Mouse (Mus musculus): ENCODE data around the gene Sh3gl3. TPM values are rescaled to one million over a fixed set of nuclear protein-coding genes. Genes with fewer than 3 reads are reported as not detected.

Sh3gl3 gene
- polyA plus RNA-seq, 1 experiment from 2014 or later, result 69.4 TPM

GRCm38 (mm10) chr7:82233201-82233600 lies 59.6 kb downstream of the Sh3gl3 start:
- H3K9me3 ChIP-seq (ENCODE audit: control insufficient read depth, low read length), result no peaks in the 10 kb centered on the region
- no peak for ATAC-seq
- WGBS, result 67% methylated on average over 7 of the region's 7 CpGs
- H3K9ac ChIP-seq (ENCODE audit: low read depth, low read length), result no peak overlapping the region
- H3K4me3 ChIP-seq (ENCODE audit: low read length), result no peak overlapping the region
- peaks cover 6% of the 10 kb centered on the region; the same call in 1 of the 2 replicates for H3K4me1 ChIP-seq (ENCODE audit: control insufficient read depth, insufficient read depth, low read depth, low read length)
- no peaks in the 10 kb centered on the region for H3K27me3 ChIP-seq (replicated peaks; ENCODE audit: control insufficient read depth, insufficient read depth, low read length)
- no peak overlapping the region for H3K4me2 ChIP-seq (ENCODE audit: low read length)
- H3K27ac ChIP-seq (ENCODE audit: low read depth, low read length), result no peak overlapping the region
- H3K36me3 ChIP-seq (ENCODE audit: control insufficient read depth, insufficient read depth, low read length), result no peaks in the 10 kb centered on the region

DNA sequence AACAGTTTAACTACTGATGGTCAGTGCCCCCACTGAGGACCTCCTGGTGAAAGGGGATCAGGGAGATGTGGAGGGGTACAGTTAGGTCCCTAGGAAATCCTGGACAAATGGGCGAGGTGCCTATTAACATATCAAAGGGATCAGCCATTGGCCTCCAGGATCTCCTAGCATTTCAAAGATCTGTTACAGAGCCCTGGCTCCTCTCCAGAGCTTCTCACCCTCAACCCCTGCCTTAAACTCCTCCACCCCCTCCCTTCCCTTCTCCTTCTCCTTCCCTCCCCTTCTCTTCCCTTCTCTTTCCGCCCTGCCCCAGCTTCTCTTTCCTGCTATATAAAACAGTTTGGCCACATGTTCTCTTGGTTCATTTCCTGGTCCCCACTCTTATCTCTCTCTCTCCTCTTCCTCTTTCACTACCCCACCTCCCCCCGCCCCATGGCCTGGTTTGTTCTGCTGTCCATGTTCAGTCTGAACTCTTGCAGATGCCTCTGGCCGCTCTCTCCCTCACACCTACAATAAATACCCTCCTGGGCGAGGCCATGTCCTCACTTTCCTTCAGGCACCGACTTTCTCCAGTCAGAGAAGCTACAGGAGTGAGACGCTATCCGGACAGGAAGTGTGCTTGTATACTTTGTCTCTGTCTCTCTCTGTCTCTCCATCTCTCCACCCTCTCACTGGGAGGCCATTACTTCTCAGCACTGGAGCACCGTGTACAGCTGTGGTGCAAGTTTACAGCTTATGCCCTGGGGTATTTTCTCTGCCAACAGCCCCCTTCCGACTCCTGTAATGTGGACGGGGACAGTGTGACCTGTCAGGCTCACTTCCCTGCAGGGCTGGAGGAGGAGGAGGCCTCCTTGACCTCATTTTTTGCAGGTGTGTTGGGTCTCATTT lies 60.6 kb downstream of the Sh3gl3 start:
- no peak overlapping the region for H3K4me3 ChIP-seq (ENCODE audit: low read length)
- no peaks in the 10 kb centered on the region for H3K36me3 ChIP-seq (ENCODE audit: control insufficient read depth, insufficient read depth, low read length)
- H3K4me2 ChIP-seq (ENCODE audit: low read length), result no peak overlapping the region
- no peak for ATAC-seq
- H3K4me1 ChIP-seq (ENCODE audit: control insufficient read depth, insufficient read depth, low read depth, low read length), result peaks cover 6% of the 10 kb centered on the region; the same call in 1 of the 2 replicates
- no peaks in the 10 kb centered on the region for H3K9me3 ChIP-seq (ENCODE audit: control insufficient read depth, low read length)
- no peak overlapping the region for H3K27ac ChIP-seq (ENCODE audit: low read depth, low read length)
- 46% methylated on average over 11 of the region's 11 CpGs for WGBS
- no peak overlapping the region for H3K9ac ChIP-seq (ENCODE audit: low read depth, low read length)
- H3K27me3 ChIP-seq (replicated peaks; ENCODE audit: control insufficient read depth, insufficient read depth, low read length), result no peaks in the 10 kb centered on the region

GRCm38 (mm10) chr7:82234898-82235290 lies 61.3 kb downstream of the Sh3gl3 start:
- no peak overlapping the region for H3K27ac ChIP-seq (ENCODE audit: low read depth, low read length)
- H3K27me3 ChIP-seq (replicated peaks; ENCODE audit: control insufficient read depth, insufficient read depth, low read length), result no peaks in the 10 kb centered on the region
- H3K9me3 ChIP-seq (ENCODE audit: control insufficient read depth, low read length), result no peaks in the 10 kb centered on the region
- peaks cover 6% of the 10 kb centered on the region; the same call in 1 of the 2 replicates for H3K4me1 ChIP-seq (ENCODE audit: control insufficient read depth, insufficient read depth, low read depth, low read length)
- no peak overlapping the region for H3K9ac ChIP-seq (ENCODE audit: low read depth, low read length)
- no peak for ATAC-seq
- 10% methylated on average over 4 of the region's 4 CpGs for WGBS
- no peak overlapping the region for H3K4me2 ChIP-seq (ENCODE audit: low read length)
- H3K36me3 ChIP-seq (ENCODE audit: control insufficient read depth, insufficient read depth, low read length), result no peaks in the 10 kb centered on the region
- no peak overlapping the region for H3K4me3 ChIP-seq (ENCODE audit: low read length)

GRCm38 (mm10) chr7:82235486-82235885 lies 61.8 kb downstream of the Sh3gl3 start:
- H3K9ac ChIP-seq (ENCODE audit: low read depth, low read length), result no peak overlapping the region
- ATAC-seq, result no peak
- H3K36me3 ChIP-seq (ENCODE audit: control insufficient read depth, insufficient read depth, low read length), result no peaks in the 10 kb centered on the region
- no peak overlapping the region for H3K4me3 ChIP-seq (ENCODE audit: low read length)
- H3K4me2 ChIP-seq (ENCODE audit: low read length), result no peak overlapping the region
- H3K4me1 ChIP-seq (ENCODE audit: control insufficient read depth, insufficient read depth, low read depth, low read length), result peaks cover 6% of the 10 kb centered on the region; the same call in 1 of the 2 replicates
- no peak overlapping the region for H3K27ac ChIP-seq (ENCODE audit: low read depth, low read length)
- 67% methylated on average over 8 of the region's 9 CpGs for WGBS
- no peaks in the 10 kb centered on the region for H3K27me3 ChIP-seq (replicated peaks; ENCODE audit: control insufficient read depth, insufficient read depth, low read length)
- H3K9me3 ChIP-seq (ENCODE audit: control insufficient read depth, low read length), result no peaks in the 10 kb centered on the region

- Histone ChIP-seq H3K9ac (ENCODE audit: low read depth, low read length) (no peak overlapping the region), H3K27me3 (replicated peaks; ENCODE audit: control insufficient read depth, insufficient read depth, low read length) (no peaks in the 10 kb centered on the region), H3K4me2 (ENCODE audit: low read length) (no peak overlapping the region), H3K9me3 (ENCODE audit: control insufficient read depth, low read length) (no peaks in the 10 kb centered on the region), H3K4me3 (ENCODE audit: low read length) (no peak overlapping the region), H3K36me3 (ENCODE audit: control insufficient read depth, insufficient read depth, low read length) (no peaks in the 10 kb centered on the region), H3K4me1 (ENCODE audit: control insufficient read depth, insufficient read depth, low read depth, low read length) (peaks cover 3% of the 10 kb centered on the region; the same call in 1 of the 2 replicates), H3K27ac (ENCODE audit: low read depth, low read length) (no peak overlapping the region)
- WGBS, result 64% methylated on average over 11 of the region's 11 CpGs
- no peak for ATAC-seq
Observed at GRCm38 (mm10) chr7:82236152-82236898, 62.7 kb downstream of the Sh3gl3 start.

DNA sequence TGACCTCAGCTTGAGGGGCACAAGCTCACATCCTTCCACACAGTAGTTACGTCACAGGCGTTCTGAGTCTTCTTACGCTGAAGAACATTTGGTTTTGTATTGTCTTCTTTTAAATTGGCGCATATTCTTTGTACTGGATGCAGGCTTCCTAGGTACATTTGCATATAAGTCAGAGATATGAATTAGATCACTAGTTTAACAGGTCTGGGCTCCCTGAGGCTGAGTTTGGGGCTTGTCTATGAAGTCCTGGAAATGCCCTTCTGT lies 63.2 kb downstream of the Sh3gl3 start:
- H3K36me3 ChIP-seq (ENCODE audit: control insufficient read depth, insufficient read depth, low read length), result no peaks in the 10 kb centered on the region
- H3K4me2 ChIP-seq (ENCODE audit: low read length), result no peak overlapping the region
- H3K27me3 ChIP-seq (replicated peaks; ENCODE audit: control insufficient read depth, insufficient read depth, low read length), result no peaks in the 10 kb centered on the region
- ATAC-seq, result no peak
- WGBS, result 74% methylated on average over 4 of the region's 4 CpGs
- peaks cover 3% of the 10 kb centered on the region; the same call in 1 of the 2 replicates for H3K4me1 ChIP-seq (ENCODE audit: control insufficient read depth, insufficient read depth, low read depth, low read length)
- no peak overlapping the region for H3K27ac ChIP-seq (ENCODE audit: low read depth, low read length)
- no peaks in the 10 kb centered on the region for H3K9me3 ChIP-seq (ENCODE audit: control insufficient read depth, low read length)
- no peak overlapping the region for H3K9ac ChIP-seq (ENCODE audit: low read depth, low read length)
- no peak overlapping the region for H3K4me3 ChIP-seq (ENCODE audit: low read length)

- H3K4me1 ChIP-seq (ENCODE audit: control insufficient read depth, insufficient read depth, low read depth, low read length), result no peaks in the 10 kb centered on the region
- no peaks in the 10 kb centered on the region for H3K9me3 ChIP-seq (ENCODE audit: control insufficient read depth, low read length)
- no peak overlapping the region for H3K27ac ChIP-seq (ENCODE audit: low read depth, low read length)
- H3K4me3 ChIP-seq (ENCODE audit: low read length), result no peak overlapping the region
- H3K4me2 ChIP-seq (ENCODE audit: low read length), result no peak overlapping the region
- 74% methylated on average over 8 of the region's 8 CpGs for WGBS
- H3K36me3 ChIP-seq (ENCODE audit: control insufficient read depth, insufficient read depth, low read length), result no peaks in the 10 kb centered on the region
- no peak overlapping the region for H3K9ac ChIP-seq (ENCODE audit: low read depth, low read length)
- no peak for ATAC-seq
- H3K27me3 ChIP-seq (replicated peaks; ENCODE audit: control insufficient read depth, insufficient read depth, low read length), result no peaks in the 10 kb centered on the region
Observed at GRCm38 (mm10) chr7:82240424-82241240, 67.0 kb downstream of the Sh3gl3 start.

DNA sequence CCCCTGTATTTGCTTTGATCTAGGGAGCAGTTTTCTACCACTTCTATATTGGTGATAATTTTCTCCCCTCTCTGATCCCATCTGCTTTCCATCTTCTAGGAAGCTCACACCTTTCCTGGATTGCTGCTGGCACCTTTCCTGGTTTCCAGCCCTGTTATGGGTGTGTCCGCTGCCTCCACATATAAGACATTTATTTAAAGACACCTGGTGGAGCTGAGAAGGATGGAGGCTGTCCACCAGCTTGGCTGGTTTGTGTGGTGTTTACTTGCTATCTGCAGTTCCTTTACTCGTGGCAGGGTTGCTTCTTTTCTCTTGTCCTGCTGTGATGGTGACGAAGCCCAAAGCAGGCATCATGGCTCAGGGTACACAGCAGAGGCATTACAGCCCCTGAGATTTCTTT lies 71.1 kb downstream of the Sh3gl3 start:
- Histone ChIP-seq H3K4me2 (ENCODE audit: low read length) (no peak overlapping the region), H3K27ac (ENCODE audit: low read depth, low read length) (no peak overlapping the region), H3K4me3 (ENCODE audit: low read length) (no peak overlapping the region), H3K27me3 (replicated peaks; ENCODE audit: control insufficient read depth, insufficient read depth, low read length) (no peaks in the 10 kb centered on the region), H3K9ac (ENCODE audit: low read depth, low read length) (no peak overlapping the region), H3K9me3 (ENCODE audit: control insufficient read depth, low read length) (no peaks in the 10 kb centered on the region), H3K4me1 (ENCODE audit: control insufficient read depth, insufficient read depth, low read depth, low read length) (peaks cover 5% of the 10 kb centered on the region; the same call in 1 of the 2 replicates), H3K36me3 (ENCODE audit: control insufficient read depth, insufficient read depth, low read length) (no peaks in the 10 kb centered on the region)
- no peak for ATAC-seq
- WGBS, result 74% methylated on average over 3 of the region's 3 CpGs

Data from hindbrain, embryonic 16.5 days (tissue).